Mouse (Mus musculus) lung, adult 2 months (tissue): ENCODE data around the gene Rassf9.

Experiments used
- CTCF ChIP-seq: fragments of 200-500 bp; IDR thresholded peaks from 2 replicates; pipeline ENCODE4 v1.5.1; 2011; ENCODE audit warnings: mild to moderate bottlenecking, low read length, control low read depth; ENCODE audit not compliant: insufficient read depth
- POLR2A ChIP-seq: fragments of 200-500 bp; IDR thresholded peaks from 2 replicates; pipeline ENCODE4 v1.6.1; 2011; ENCODE audit warnings: low read depth, mild to moderate bottlenecking, control low read depth, low read length, borderline replicate concordance; ENCODE audit errors: extremely low read depth

DNA sequence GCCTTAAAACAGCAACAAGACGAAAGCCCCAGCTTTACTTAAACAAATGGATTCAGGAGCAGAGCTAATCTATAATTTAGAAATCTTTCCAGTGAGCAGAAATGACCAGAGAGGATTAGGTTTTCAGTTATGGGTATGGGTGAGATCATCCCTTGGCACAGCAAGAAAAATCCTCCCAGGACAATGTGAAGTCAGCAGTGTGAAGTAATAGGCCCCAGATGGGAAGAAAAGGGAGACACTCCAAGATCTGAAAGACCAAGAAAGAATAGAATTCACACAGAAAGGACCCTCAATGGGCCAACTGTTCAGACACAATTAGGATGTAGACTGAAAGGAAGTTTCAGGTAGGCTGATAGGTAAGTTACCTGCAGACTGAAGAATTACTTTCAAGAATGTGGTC lies 50.5 kb downstream of the Rassf9 start:
- TF ChIP-seq POLR2A (no peak), CTCF (no peak)
